Comparison of ENCODE assay signal across 11 mouse cellular contexts in the genomic region with DNA sequence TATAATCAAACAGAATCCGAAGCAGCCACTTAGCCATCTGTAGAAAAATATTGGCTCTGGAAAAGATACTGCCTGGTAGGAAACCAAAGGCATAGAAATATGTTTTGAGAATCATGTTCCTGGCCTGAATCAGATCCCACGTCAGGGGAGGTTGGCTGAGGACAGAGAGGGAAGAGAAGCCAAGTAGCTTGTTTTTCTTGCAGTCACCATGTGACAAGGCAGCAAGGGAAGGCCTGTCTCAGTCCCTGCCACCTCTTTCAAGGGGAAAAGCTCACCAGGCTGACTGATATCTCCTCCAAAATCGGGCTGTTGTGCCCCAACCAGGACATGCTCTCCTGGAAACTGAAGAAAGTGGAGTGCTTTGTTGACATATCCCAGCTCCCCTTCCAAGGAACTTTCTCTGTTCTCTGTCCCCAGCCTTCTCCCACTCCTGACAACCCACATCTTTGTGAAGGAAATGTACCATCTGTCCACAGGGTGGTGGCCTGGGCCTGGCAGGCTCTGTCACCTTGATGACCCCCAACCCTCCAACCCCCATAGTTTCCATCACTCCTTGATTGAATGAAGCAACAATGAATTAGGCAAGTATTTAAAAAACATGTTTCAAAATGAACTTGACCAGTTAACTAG.
DNase-seq lines count a peak whose midpoint lies in the region; ATAC-seq and TF ChIP-seq lines count a peak whose summit lies in the region.
"Had no signal": no experiment of that assay in that cellular context is flagged by ENCODE, and none has a peak within 500 bp of the region (broad histone marks: within the 10 kb centered on the region; RNA-seq: fewer than 3 reads in every experiment).

No protein-coding gene starts in this region.

- H3K27me3 ChIP-seq in liver, embryonic 12.5 days (replicated peaks): no peaks in the 10 kb centered on the region
- peaks cover 9% of the 10 kb centered on the region for H3K27me3 ChIP-seq in midbrain, embryonic 15.5 days (replicated peaks)
- H3K27me3 ChIP-seq: Patski had no signal

- no peak for ATAC-seq in liver, embryonic 12.5 days
- ATAC-seq in CD4-positive, CD25-positive, alpha-beta regulatory T cell, adult 4 months: no peak
- ATAC-seq in midbrain, embryonic 15.5 days (replicated peaks): no peak
- ATAC-seq: Patski had no signal

- 55% methylated on average over 3 of the region's 3 CpGs for WGBS in liver, embryonic 12.5 days (ENCODE audit: insufficient replicate concordance)
- WGBS in midbrain, embryonic 15.5 days: 78% methylated on average over 3 of the region's 3 CpGs

- H3K4me3 ChIP-seq in layer of hippocampus, adult 2 months: no peak overlapping the region
- no peak overlapping the region for H3K4me3 ChIP-seq in liver, embryonic 12.5 days
- no peak overlapping the region for H3K4me3 ChIP-seq in midbrain, embryonic 15.5 days

- H3K4me2 ChIP-seq in liver, embryonic 12.5 days: no peak overlapping the region
- no peak overlapping the region for H3K4me2 ChIP-seq in midbrain, embryonic 15.5 days

- no peak overlapping the region for H3K9ac ChIP-seq in liver, embryonic 12.5 days
- no peak overlapping the region for H3K9ac ChIP-seq in midbrain, embryonic 15.5 days

- no peaks in the 10 kb centered on the region for H3K36me3 ChIP-seq in liver, embryonic 12.5 days
- H3K36me3 ChIP-seq in midbrain, embryonic 15.5 days (replicated peaks): no peaks in the 10 kb centered on the region

- peak; percentile 52 to 63 for DNase-seq in layer of hippocampus, adult 2 months (ENCODE audit: low spot score in 2 of 2)
- DNase-seq in layer of hippocampus, adult 9-10 months (ENCODE audit: low spot score): no peak
- peak; percentile 65 for DNase-seq in cerebellum, adult 8-10 months
- DNase-seq in gastrocnemius, postnatal 25 days: peak; percentile 84
- DNase-seq in lung, postnatal 10 days: peak; percentile 77

- H3K4me1 ChIP-seq in liver, embryonic 12.5 days: no peaks in the 10 kb centered on the region
- H3K4me1 ChIP-seq in midbrain, embryonic 15.5 days: no peaks in the 10 kb centered on the region

- no peak for TF ChIP-seq CTCF in layer of hippocampus, adult 2 months (conservative IDR thresholded peaks at IDR 0.05)

- H3K9me3 ChIP-seq in liver, embryonic 12.5 days (replicated peaks): no peaks in the 10 kb centered on the region
- H3K9me3 ChIP-seq in midbrain, embryonic 15.5 days: no peaks in the 10 kb centered on the region

- peak overlapping the region; percentile 86 for H3K27ac ChIP-seq in layer of hippocampus, adult 2 months
- H3K27ac ChIP-seq in liver, embryonic 12.5 days: no peak overlapping the region
- H3K27ac ChIP-seq in midbrain, embryonic 15.5 days: no peak overlapping the region
- H3K27ac ChIP-seq: kidney, postnatal 0 days; stomach, postnatal 0 days had no signal
